Mouse (Mus musculus): ENCODE measurements around the gene Scnn1b. TPM values are rescaled to one million over a fixed set of nuclear protein-coding genes. Genes with fewer than 3 reads are reported as not detected.

The Scnn1b gene
- polyA plus RNA-seq, 1 experiment from 2014 or later: 0.53 TPM

GRCm38 (mm10) chr7:121934346-121934745 is 69.5 kb downstream of the Scnn1b start:
- Histone ChIP-seq H3K4me2 (ENCODE audit: low read length) (no peak overlapping the region), H3K9me3 (ENCODE audit: control insufficient read depth, low read length) (no peaks in the 10 kb centered on the region), H3K27me3 (replicated peaks; ENCODE audit: control insufficient read depth, insufficient read depth, low read length) (no peaks in the 10 kb centered on the region), H3K4me3 (ENCODE audit: low read depth, low read length) (no peak overlapping the region), H3K27ac (ENCODE audit: low read depth) (no peak overlapping the region), H3K4me1 (replicated peaks; ENCODE audit: control insufficient read depth, insufficient read depth, low read length) (peaks cover 15% of the 10 kb centered on the region), H3K36me3 (ENCODE audit: control insufficient read depth, insufficient read depth, low read length) (peaks cover 9% of the 10 kb centered on the region; the same call in 1 of the 2 replicates), H3K9ac (ENCODE audit: low read length) (no peak overlapping the region)
- ATAC-seq (replicated peaks; ENCODE audit: low FRiP score, low TSS enrichment, low read depth) (no peak), DNase-seq (ENCODE audit: low spot score) (no peak)
- 87% methylated on average over 2 of the region's 2 CpGs for WGBS

GRCm38 (mm10) chr7:121935906-121936794 is 71.3 kb downstream of the Scnn1b start:
- Histone ChIP-seq H3K36me3 (ENCODE audit: control insufficient read depth, insufficient read depth, low read length) (no peaks in the 10 kb centered on the region; the same call in 1 of the 2 replicates), H3K9me3 (ENCODE audit: control insufficient read depth, low read length) (no peaks in the 10 kb centered on the region), H3K4me1 (replicated peaks; ENCODE audit: control insufficient read depth, insufficient read depth, low read length) (peaks cover 15% of the 10 kb centered on the region), H3K27ac (ENCODE audit: low read depth) (no peak overlapping the region), H3K27me3 (replicated peaks; ENCODE audit: control insufficient read depth, insufficient read depth, low read length) (no peaks in the 10 kb centered on the region), H3K9ac (ENCODE audit: low read length) (no peak overlapping the region), H3K4me3 (ENCODE audit: low read depth, low read length) (no peak overlapping the region), H3K4me2 (ENCODE audit: low read length) (no peak overlapping the region)
- ATAC-seq (replicated peaks; ENCODE audit: low FRiP score, low TSS enrichment, low read depth): peak; percentile 42
- 43% methylated on average over 12 of the region's 12 CpGs for WGBS
- DNase-seq (ENCODE audit: low spot score): no peak

GRCm38 (mm10) chr7:121936861-121937630 is 72.2 kb downstream of the Scnn1b start:
- H3K4me2 ChIP-seq (ENCODE audit: low read length): no peak overlapping the region

GRCm38 (mm10) chr7:121938124-121938891 is 73.5 kb downstream of the Scnn1b start:
- no peak for ATAC-seq (replicated peaks; ENCODE audit: low FRiP score, low TSS enrichment, low read depth)
- 80% methylated on average over 8 of the region's 8 CpGs for WGBS

More at GRCm38 (mm10) chr7:121936861-121937630, 72.2 kb downstream of the Scnn1b start:
- ATAC-seq (replicated peaks; ENCODE audit: low FRiP score, low TSS enrichment, low read depth) (no peak), DNase-seq (ENCODE audit: low spot score) (no peak)
- no peaks in the 10 kb centered on the region for H3K9me3 ChIP-seq (ENCODE audit: control insufficient read depth, low read length)
- no peak overlapping the region for H3K9ac ChIP-seq (ENCODE audit: low read length)
- H3K27ac ChIP-seq (ENCODE audit: low read depth): no peak overlapping the region
- H3K27me3 ChIP-seq (replicated peaks; ENCODE audit: control insufficient read depth, insufficient read depth, low read length): no peaks in the 10 kb centered on the region
- no peaks in the 10 kb centered on the region; the same call in 1 of the 2 replicates for H3K36me3 ChIP-seq (ENCODE audit: control insufficient read depth, insufficient read depth, low read length)
- peaks cover 15% of the 10 kb centered on the region for H3K4me1 ChIP-seq (replicated peaks; ENCODE audit: control insufficient read depth, insufficient read depth, low read length)
- H3K4me3 ChIP-seq (ENCODE audit: low read depth, low read length): no peak overlapping the region
- 63% methylated on average over 14 of the region's 14 CpGs for WGBS

GRCm38 (mm10) chr7:121939244-121939643 is 74.4 kb downstream of the Scnn1b start:
- H3K4me1 ChIP-seq (replicated peaks; ENCODE audit: control insufficient read depth, insufficient read depth, low read length): peaks cover 15% of the 10 kb centered on the region
- peaks cover 7% of the 10 kb centered on the region; the same call in 1 of the 2 replicates for H3K36me3 ChIP-seq (ENCODE audit: control insufficient read depth, insufficient read depth, low read length)
- no peaks in the 10 kb centered on the region for H3K27me3 ChIP-seq (replicated peaks; ENCODE audit: control insufficient read depth, insufficient read depth, low read length)
- no peaks in the 10 kb centered on the region for H3K9me3 ChIP-seq (ENCODE audit: control insufficient read depth, low read length)
- no peak for DNase-seq (ENCODE audit: low spot score)
- ATAC-seq (replicated peaks; ENCODE audit: low FRiP score, low TSS enrichment, low read depth): no peak
- WGBS: 68% methylated on average over 6 of the region's 6 CpGs
- no peak overlapping the region for H3K9ac ChIP-seq (ENCODE audit: low read length)
- no peak overlapping the region for H3K27ac ChIP-seq (ENCODE audit: low read depth)
- H3K4me2 ChIP-seq (ENCODE audit: low read length): no peak overlapping the region
- no peak overlapping the region for H3K4me3 ChIP-seq (ENCODE audit: low read depth, low read length)

More at GRCm38 (mm10) chr7:121938124-121938891, 73.5 kb downstream of the Scnn1b start:
- H3K4me1 ChIP-seq (replicated peaks; ENCODE audit: control insufficient read depth, insufficient read depth, low read length): peaks cover 15% of the 10 kb centered on the region
- H3K4me2 ChIP-seq (ENCODE audit: low read length): no peak overlapping the region
- H3K9me3 ChIP-seq (ENCODE audit: control insufficient read depth, low read length): no peaks in the 10 kb centered on the region
- H3K27me3 ChIP-seq (replicated peaks; ENCODE audit: control insufficient read depth, insufficient read depth, low read length): no peaks in the 10 kb centered on the region
- no peak overlapping the region for H3K27ac ChIP-seq (ENCODE audit: low read depth)
- peaks cover 2% of the 10 kb centered on the region; the same call in 1 of the 2 replicates for H3K36me3 ChIP-seq (ENCODE audit: control insufficient read depth, insufficient read depth, low read length)
- no peak overlapping the region for H3K9ac ChIP-seq (ENCODE audit: low read length)
- DNase-seq (ENCODE audit: low spot score): no peak
- no peak overlapping the region for H3K4me3 ChIP-seq (ENCODE audit: low read depth, low read length)

GRCm38 (mm10) chr7:121939729-121940128 is 74.9 kb downstream of the Scnn1b start:
- no peaks in the 10 kb centered on the region for H3K9me3 ChIP-seq (ENCODE audit: control insufficient read depth, low read length)
- ATAC-seq (replicated peaks; ENCODE audit: low FRiP score, low TSS enrichment, low read depth): no peak
- peaks cover 15% of the 10 kb centered on the region for H3K4me1 ChIP-seq (replicated peaks; ENCODE audit: control insufficient read depth, insufficient read depth, low read length)
- DNase-seq (ENCODE audit: low spot score): no peak
- no peak overlapping the region for H3K4me2 ChIP-seq (ENCODE audit: low read length)
- peaks cover 7% of the 10 kb centered on the region; the same call in 1 of the 2 replicates for H3K36me3 ChIP-seq (ENCODE audit: control insufficient read depth, insufficient read depth, low read length)
- H3K9ac ChIP-seq (ENCODE audit: low read length): no peak overlapping the region
- WGBS: 24% methylated on average over 4 of the region's 4 CpGs
- H3K27me3 ChIP-seq (replicated peaks; ENCODE audit: control insufficient read depth, insufficient read depth, low read length): no peaks in the 10 kb centered on the region
- H3K4me3 ChIP-seq (ENCODE audit: low read depth, low read length): no peak overlapping the region
- H3K27ac ChIP-seq (ENCODE audit: low read depth): no peak overlapping the region

GRCm38 (mm10) chr7:121941016-121941415 is 76.2 kb downstream of the Scnn1b start:
- ATAC-seq (replicated peaks; ENCODE audit: low FRiP score, low TSS enrichment, low read depth) (no peak), DNase-seq (ENCODE audit: low spot score) (no peak)
- WGBS: 83% methylated on average over 3 of the region's 3 CpGs

GRCm38 (mm10) chr7:121941640-121942039 is 76.8 kb downstream of the Scnn1b start:
- Histone ChIP-seq H3K27ac (ENCODE audit: low read depth) (no peak overlapping the region), H3K4me3 (ENCODE audit: low read depth, low read length) (no peak overlapping the region), H3K4me1 (replicated peaks; ENCODE audit: control insufficient read depth, insufficient read depth, low read length) (peaks cover under 1% of the 10 kb centered on the region; the same call in 1 of the 2 replicates), H3K9me3 (ENCODE audit: control insufficient read depth, low read length) (no peaks in the 10 kb centered on the region), H3K36me3 (ENCODE audit: control insufficient read depth, insufficient read depth, low read length) (0 out of 2 replicates have a peak, but pooled peaks cover 7% of the 10 kb centered on the region), H3K4me2 (ENCODE audit: low read length) (no peak overlapping the region), H3K9ac (ENCODE audit: low read length) (no peak overlapping the region), H3K27me3 (replicated peaks; ENCODE audit: control insufficient read depth, insufficient read depth, low read length) (no peaks in the 10 kb centered on the region)
- no peak for DNase-seq (ENCODE audit: low spot score)
- no peak for ATAC-seq (replicated peaks; ENCODE audit: low FRiP score, low TSS enrichment, low read depth)
- 65% methylated on average over 3 of the region's 3 CpGs for WGBS

More at GRCm38 (mm10) chr7:121941016-121941415, 76.2 kb downstream of the Scnn1b start:
- no peak overlapping the region for H3K4me2 ChIP-seq (ENCODE audit: low read length)
- H3K4me3 ChIP-seq (ENCODE audit: low read depth, low read length): no peak overlapping the region
- H3K27me3 ChIP-seq (replicated peaks; ENCODE audit: control insufficient read depth, insufficient read depth, low read length): no peaks in the 10 kb centered on the region
- H3K9ac ChIP-seq (ENCODE audit: low read length): no peak overlapping the region
- no peaks in the 10 kb centered on the region for H3K9me3 ChIP-seq (ENCODE audit: control insufficient read depth, low read length)
- no peak overlapping the region for H3K27ac ChIP-seq (ENCODE audit: low read depth)
- 0 out of 2 replicates have a peak, but pooled peaks cover 7% of the 10 kb centered on the region for H3K36me3 ChIP-seq (ENCODE audit: control insufficient read depth, insufficient read depth, low read length)
- peaks cover 5% of the 10 kb centered on the region; the same call in 1 of the 2 replicates for H3K4me1 ChIP-seq (replicated peaks; ENCODE audit: control insufficient read depth, insufficient read depth, low read length)
